Mouse (Mus musculus): Measurements from ENCODE around the gene Apex1.
"Not testable (repeated sequence)": the region's sequence is repeated elsewhere in the genome, so short reads cannot be mapped to it uniquely, and the experiment has no call there.

The Apex1 gene

GRCm38 (mm10) chr14:50925111-50925920 is 548 bp downstream of the Apex1 start:
- in situ Hi-C loops (cut with MboI; ENCODE audit: unreplicated experiment in 2 of 2): loop anchor here (10.0 kb wide), 2 partner anchors 121 to 139 kb away; partner anchors contain the start of genes Ccnb1ip1 (in 1 of the 2) and Parp2 (in 1 of the 2)

- in situ Hi-C loops (cut with MboI; ENCODE audit: unreplicated experiment in 2 of 2): loop anchor here (10.0 kb wide), 2 partner anchors 123 to 137 kb away; partner anchors contain the start of genes Ccnb1ip1 (in 1 of the 2) and Parp2 (in 1 of the 2)
Observed at GRCm38 (mm10) chr14:50927366-50927765, 2.6 kb downstream of the Apex1 start.

GRCm38 (mm10) chr14:50929951-50930350 is 5.2 kb downstream of the Apex1 start:
- in situ Hi-C loops (cut with MboI; ENCODE audit: unreplicated experiment in 2 of 2): loop anchor here (10.0 kb wide), 2 partner anchors 125 to 135 kb away; partner anchors contain the start of genes Ccnb1ip1 (in 1 of the 2) and Parp2 (in 1 of the 2)

- in situ Hi-C loops (cut with MboI; ENCODE audit: unreplicated experiment in 2 of 2): no loop called here
Observed at GRCm38 (mm10) chr14:50930377-50930753, 5.6 kb downstream of the Apex1 start.

- in situ Hi-C loops (cut with MboI; ENCODE audit: unreplicated experiment in 2 of 2): no loop called here
Observed at GRCm38 (mm10) chr14:50930754-50931492, 6.2 kb downstream of the Apex1 start, which contains the start of the genes Pip4p1 and Pnp. Gene Pip4p1 (minus strand): TSS chr14:50930856. Gene Pnp (plus strand): TSS chr14:50931082.

GRCm38 (mm10) chr14:50931493-50932020 is 6.8 kb downstream of the Apex1 start:
- in situ Hi-C loops (cut with MboI; ENCODE audit: unreplicated experiment in 2 of 2): no loop called here

GRCm38 (mm10) chr14:50936649-50937048 is 11.9 kb downstream of the Apex1 start:
- in situ Hi-C loops (cut with MboI; ENCODE audit: unreplicated experiment in 2 of 2): no loop called here

- in situ Hi-C loops (cut with MboI; ENCODE audit: unreplicated experiment in 2 of 2): no loop called here
Observed at GRCm38 (mm10) chr14:50938119-50938908, 13.5 kb downstream of the Apex1 start.

- in situ Hi-C loops (cut with MboI; ENCODE audit: unreplicated experiment in 2 of 2): no loop called here
Observed at GRCm38 (mm10) chr14:50938940-50939339, 14.2 kb downstream of the Apex1 start.

- in situ Hi-C loops (cut with MboI; ENCODE audit: unreplicated experiment in 2 of 2): no loop called here
Observed at GRCm38 (mm10) chr14:50943932-50944667, 19.3 kb downstream of the Apex1 start, which contains the start of gene Gm49342. Gene Gm49342 (plus strand): TSS chr14:50944517.

- in situ Hi-C loops (cut with MboI; ENCODE audit: unreplicated experiment in 2 of 2): not testable (repeated sequence)
Observed at GRCm38 (mm10) chr14:50944668-50945033, 19.9 kb downstream of the Apex1 start.

- in situ Hi-C loops (cut with MboI; ENCODE audit: unreplicated experiment in 2 of 2): not testable (repeated sequence)
Observed at GRCm38 (mm10) chr14:50945081-50945480, 20.3 kb downstream of the Apex1 start.

- in situ Hi-C loops (cut with MboI; ENCODE audit: unreplicated experiment in 2 of 2): not testable (repeated sequence)
Observed at GRCm38 (mm10) chr14:50945526-50945925, 20.8 kb downstream of the Apex1 start.

- in situ Hi-C loops (cut with MboI; ENCODE audit: unreplicated experiment in 2 of 2): no loop called here
Observed at GRCm38 (mm10) chr14:50955487-50955886, 30.7 kb downstream of the Apex1 start.

- in situ Hi-C loops (cut with MboI; ENCODE audit: unreplicated experiment in 2 of 2): not testable (repeated sequence)
Observed at GRCm38 (mm10) chr14:50955942-50956508, 31.3 kb downstream of the Apex1 start, which contains the start of gene Pnp2. Gene Pnp2 (plus strand): TSS chr14:50955992.

GRCm38 (mm10) chr14:50956724-50957123 is 32.0 kb downstream of the Apex1 start:
- in situ Hi-C loops (cut with MboI; ENCODE audit: unreplicated experiment in 2 of 2): not testable (repeated sequence)

GRCm38 (mm10) chr14:50957146-50957545 is 32.4 kb downstream of the Apex1 start:
- in situ Hi-C loops (cut with MboI; ENCODE audit: unreplicated experiment in 2 of 2): not testable (repeated sequence)

- in situ Hi-C loops (cut with MboI; ENCODE audit: unreplicated experiment in 2 of 2): not testable (repeated sequence)
Observed at GRCm38 (mm10) chr14:50958289-50958995, 33.7 kb downstream of the Apex1 start.

Measured in v-Abl transformed pro-B cells (cell line).